Mouse (Mus musculus) B cell, adult 2 months (primary cell): ENCODE measurements around the gene Pard3.
A peak's percentile ranks its signal among the peaks of the same experiment; 100 is the strongest.

Source experiments
- DNase-seq, 2 experiments: peaks; one replicate each; pipeline ENCODE4 v3.0.0; 2022

Gene Pard3

DNA sequence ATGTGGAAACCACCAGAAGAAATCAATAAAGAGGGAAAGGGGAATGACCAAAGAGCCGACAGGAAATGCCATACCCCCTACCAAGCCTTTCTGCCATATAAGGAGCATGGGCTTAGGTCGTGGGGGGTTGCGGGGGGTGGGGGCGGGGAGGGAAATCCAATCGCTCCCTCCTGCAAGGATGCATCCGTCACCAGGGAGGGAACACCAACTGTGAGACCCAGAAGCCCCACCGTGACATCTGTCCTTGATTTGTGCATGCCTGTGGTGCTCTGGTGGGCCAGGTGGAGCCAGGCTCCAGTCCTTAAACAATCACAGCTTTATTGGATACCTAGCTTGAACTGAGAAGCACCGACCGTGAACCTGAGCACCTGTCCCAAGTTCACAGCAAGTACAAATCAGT lies 24.7 kb downstream of the Pard3 start:
- no peak for DNase-seq

DNA sequence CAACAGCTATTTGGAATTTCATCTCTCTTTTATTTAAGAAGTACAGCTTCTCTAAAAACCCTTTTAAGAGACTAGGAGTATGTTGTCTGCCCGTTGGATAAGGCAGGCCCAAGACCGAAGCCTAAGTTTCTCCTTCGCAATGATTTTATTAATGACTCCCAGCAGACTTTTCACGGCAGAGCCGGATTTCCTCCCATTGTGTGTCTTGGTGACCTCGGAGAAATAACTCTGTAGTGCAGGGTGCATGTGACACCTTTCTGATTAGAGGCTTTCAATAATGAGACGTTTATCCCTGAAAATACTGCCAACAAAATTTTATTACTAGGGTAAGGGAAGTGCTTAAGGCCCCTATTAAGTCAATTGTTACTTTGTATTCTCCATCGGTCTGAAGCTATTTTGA lies 25.3 kb downstream of the Pard3 start:
- DNase-seq, result no peak

DNA sequence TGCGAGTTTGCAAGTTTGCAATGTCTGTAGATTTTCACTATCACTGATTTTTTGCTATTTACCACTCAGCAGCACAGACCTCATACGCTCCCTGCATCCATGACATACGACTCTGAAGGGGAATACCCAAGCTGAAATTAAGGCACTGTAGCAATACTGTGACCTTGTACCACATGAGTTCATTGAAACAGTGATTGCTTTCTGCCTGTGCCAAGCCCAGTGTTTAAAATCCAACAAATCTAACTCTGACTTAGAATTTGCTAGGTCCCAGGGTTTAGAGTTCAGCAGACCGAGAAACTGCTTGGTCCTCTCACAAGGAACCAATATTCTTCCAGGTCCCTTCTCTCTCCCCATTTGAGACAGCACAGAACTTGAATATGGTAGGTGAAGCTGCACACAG lies 26.7 kb downstream of the Pard3 start:
- DNase-seq, result no peak

DNA sequence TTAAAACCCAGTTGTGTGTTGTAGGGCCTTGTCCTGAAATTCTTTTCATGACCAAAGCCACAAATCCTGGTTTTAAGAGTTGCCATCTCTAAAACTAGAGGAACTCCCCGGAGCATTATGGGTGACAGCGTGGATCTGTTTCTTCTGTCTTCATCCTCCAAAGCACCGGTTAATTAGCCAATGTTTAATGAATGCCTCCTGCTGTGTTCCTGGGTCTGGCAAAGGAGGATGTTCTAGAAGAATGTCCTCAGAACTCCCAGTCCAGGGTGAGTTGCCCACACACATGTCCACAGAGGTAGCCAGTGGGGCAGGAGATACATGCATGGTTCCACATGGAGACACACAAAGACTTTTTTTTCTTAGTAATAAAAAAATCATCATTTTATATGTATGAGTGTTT lies 28.2 kb downstream of the Pard3 start:
- DNase-seq, result no peak

DNA sequence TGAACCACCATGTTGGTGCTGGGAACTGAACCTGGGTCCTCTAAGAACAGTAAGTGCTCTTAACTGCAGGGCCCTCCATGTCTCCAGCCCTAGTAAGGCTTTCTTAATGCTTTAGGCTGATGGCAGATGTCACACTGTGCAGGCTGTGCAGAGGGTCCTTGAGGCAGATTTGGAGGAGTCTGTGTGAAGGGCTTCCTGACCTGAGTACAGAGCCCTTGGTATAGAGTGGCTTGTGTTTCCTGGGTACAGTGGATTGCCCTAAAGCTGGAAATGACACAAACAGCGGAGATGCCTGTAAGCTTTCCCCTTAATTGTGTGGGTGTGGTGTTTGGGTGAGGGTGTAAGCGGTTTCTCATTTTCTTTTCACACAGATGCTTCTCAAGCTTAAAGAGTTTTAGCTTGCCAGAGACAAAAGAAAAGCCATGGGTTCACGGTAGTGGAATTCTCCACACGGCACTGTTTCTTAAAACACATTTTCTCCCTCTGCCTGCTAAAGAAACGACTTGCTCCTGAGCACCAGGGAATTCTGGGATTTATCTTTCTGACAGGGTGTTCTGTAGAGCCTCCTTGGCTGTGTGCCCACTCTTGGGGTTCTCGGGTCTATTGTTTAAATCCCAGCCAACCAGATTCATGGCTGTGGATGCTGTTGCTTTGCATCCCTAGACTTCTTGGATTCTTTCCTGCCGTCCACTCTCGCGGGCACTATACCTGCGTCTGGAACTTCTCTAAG lies 28.9 kb downstream of the Pard3 start:
- no peak for DNase-seq

DNA sequence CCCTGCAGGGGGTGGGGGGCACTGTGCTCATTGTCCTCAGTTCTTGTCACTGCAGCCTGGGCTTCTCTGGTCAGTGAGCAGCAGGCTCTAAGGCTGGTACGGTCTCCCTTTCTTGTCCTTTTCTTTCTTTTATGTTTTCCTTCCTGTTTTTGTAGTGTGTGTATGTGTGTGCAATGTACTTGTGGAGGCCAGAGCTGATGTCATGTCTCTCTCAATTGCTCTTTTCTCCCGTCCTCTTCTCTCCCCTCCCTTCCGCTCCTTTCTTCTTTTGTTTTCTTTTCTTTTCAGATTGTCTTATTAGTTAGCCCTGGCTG lies 29.4 kb downstream of the Pard3 start:
- DNase-seq, result no peak

DNA sequence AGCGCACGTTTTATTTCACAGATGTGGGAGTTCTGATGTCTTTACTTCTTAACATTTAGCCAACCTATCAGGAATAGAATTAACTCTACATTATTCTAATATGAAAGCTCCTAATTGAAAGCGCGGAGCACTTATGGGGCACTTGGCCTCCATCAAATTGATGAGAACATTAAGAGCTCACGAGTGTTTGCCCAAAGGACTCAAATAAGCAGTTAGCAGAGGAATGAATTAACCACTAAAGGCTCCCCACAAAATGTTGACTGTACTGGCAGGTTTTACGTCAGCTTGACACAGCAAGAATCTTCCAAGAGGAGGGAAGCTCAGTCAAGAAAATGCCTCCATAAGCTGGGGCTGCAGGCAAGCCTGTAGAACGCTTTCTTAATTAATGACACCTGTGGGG lies 32.1 kb downstream of the Pard3 start:
- DNase-seq, result no peak

DNA sequence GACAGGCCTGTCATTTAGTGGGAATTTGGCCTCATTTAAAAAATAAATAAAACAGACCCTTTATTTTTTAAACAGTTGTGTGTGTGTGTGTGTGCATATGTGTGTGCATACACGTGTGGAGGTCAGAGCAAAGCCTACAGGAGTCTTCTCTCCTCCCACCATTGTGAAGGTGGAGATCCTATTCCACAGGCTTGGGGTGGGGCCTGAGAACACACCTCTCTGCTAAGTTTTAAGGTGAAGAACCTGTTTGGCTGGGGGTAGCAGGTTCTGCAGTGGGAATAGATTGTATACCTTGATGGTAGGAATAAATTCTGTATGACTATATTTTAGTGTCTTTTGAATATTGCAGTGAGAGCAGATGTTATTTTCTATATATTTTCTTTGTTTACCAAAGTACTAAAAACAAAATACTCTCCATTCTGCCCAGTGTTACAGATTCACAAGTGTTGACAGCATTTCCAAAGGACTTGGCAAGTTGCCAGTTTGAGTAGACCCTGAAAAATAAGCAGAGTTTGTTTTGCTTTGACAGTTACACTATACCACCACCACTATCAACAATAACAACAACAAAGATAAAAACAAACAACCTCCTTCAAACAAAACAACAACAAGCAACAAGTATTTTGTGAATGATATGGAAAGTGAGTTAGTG lies 35.9 kb downstream of the Pard3 start:
- DNase-seq, result no peak

DNA sequence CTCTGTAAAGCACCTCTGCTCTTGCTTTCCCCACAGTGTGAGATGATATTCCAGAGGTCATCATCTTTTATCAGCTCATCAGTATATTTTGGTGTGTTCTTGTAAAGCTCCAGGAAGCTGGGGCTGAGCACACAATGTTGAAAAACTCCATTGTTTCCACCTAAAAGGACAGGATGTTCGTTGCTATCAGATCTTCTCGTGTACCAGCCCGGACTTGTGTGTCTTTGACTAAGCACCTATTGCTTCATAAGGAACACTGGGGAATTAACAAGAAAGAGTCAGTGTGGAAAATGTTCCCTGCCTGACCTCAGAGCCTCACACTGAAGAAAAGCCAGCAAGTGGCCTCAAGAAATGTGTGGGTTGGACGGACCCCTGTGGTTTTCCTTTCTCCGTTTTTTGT lies 39.6 kb downstream of the Pard3 start:
- no peak for DNase-seq

DNA sequence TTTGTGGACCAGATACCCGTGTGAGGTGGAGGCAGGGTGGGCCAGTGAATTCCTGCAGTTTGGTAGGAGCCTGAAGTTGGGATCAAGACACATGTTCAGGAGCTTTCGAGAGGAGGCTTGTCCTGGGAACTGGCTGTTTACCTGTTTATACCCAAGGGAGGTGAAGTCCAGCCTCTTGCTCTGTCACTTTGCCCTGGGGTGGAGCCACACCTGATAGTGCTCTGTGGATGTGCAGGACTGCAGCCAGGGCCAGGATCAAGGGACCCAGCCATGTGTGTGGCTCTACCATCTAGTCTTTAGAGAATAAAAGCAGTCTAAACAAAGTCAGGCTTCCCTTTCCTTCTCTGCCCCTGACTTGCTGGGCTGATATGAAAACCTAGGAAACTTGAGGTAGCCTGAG lies 40.9 kb downstream of the Pard3 start:
- DNase-seq, result no peak

DNA sequence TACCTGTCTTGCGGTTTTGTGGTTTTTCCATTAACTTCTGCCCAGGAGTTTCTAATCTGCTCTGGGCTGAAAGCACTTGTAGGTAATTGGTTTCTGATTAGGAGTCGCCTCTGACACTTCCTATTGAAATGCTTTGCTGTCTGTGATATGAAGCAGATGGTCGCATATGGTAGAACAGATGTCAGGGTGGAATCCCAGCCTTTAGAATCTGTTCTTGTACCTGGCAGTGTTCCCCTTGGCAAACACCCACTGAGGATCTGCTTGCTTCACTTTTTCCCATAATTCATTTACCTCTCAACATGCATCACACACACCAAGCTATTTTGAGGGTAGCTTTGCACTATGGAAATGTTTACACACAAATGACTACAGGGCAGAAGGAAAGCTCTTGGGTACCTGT lies 44.2 kb downstream of the Pard3 start:
- DNase-seq, result no peak

DNA sequence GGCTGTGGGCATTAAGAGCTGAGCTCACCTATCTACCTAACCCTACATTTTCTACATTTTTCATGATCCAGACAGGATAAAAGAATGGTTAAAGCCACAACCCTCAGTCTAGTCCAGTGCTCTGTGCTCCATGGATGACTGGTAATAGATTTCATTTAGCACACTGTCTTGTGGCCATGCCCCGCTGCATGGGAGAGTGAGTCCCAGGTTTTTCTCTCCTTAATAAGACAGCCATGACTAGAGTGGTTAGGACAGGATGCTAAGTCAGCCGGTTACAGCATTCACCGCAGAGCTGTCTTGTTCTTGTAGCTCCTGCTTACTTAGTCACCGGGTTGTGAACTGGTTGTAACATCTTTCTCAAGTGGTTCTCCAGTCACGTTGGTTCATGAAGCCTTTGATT lies 49.5 kb downstream of the Pard3 start:
- no peak for DNase-seq

DNA sequence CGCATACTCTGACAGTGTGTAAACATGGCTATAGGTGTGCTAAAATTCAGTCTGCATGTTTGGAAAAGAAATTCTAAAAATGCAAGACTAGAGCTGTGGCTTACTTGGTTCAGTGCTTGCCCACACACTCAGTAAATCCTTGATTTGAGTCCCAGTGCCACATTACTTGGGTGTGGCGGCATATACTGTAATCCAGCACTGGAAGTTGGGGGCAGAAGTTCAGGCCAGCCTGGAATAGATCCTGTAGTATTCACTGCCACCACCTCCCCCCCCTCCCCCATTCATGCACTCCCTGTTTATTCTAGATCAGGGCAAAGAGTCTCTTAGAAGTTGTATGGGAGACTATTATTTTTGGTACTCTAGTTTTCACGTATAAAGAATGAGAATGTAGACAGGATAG lies 52.1 kb downstream of the Pard3 start:
- no peak for DNase-seq

DNA sequence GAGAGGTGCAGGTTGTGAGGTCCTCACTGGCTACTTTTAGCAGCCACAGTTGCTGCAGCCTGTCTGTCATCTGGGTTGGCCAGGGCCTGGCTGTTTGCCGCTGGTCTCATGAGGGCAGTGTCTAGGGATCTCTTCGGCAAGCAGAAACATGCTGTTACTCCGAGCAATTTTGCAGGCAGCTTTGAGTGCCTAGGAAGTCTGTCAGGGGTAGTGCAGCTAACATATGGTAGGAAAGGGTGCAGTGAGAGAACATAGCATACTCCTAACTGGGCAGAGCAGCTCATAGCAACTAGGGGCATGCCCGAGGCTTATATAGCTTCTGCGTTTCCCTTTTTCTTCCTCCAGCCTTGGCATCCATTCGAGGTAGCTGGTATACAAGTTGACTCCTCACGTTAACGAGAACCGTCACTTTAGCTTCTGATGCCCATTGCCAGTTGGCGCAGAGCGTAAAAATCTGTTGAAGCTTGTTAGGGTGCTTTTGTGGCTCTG lies 54.7 kb downstream of the Pard3 start:
- no peak for DNase-seq

DNA sequence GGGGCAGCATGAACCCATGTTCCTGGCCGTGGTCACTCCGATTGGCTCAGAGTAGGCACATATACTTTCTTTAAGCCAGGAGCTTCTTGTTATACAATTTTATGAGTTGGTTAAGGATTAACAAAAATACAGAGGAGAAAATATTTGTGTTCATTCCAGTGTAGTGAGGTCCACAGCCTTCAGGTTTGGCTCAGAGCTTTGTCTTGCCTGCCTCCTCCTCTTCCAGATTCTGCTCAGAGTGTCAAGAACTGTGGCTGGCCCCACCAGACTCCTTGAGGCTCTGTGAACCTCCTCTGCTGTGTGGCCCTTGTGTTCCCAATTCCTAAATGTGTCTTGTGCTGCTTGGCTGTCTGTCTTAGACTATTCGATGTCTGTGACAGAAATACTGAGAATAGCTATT lies 59.7 kb downstream of the Pard3 start:
- DNase-seq, result no peak

DNA sequence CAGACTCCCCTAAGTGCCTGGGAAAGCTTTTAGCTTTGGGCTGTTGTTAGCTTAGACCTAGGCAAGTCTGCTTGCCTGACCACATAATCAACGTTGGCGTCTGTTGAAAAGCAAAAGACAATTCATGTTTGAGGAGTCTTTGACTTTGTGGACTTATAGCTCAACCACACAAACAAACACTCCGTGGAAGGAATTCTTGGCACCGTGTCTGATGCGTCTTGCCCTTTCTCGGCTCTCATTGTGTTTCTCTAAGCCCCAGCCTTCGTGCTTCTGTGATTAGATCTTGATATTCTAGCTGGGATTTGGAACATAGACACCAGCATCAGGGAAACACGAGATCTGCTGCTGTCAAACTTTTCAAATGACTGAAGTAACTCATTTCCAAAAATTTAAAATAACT lies 61.1 kb downstream of the Pard3 start:
- DNase-seq, result no peak

DNA sequence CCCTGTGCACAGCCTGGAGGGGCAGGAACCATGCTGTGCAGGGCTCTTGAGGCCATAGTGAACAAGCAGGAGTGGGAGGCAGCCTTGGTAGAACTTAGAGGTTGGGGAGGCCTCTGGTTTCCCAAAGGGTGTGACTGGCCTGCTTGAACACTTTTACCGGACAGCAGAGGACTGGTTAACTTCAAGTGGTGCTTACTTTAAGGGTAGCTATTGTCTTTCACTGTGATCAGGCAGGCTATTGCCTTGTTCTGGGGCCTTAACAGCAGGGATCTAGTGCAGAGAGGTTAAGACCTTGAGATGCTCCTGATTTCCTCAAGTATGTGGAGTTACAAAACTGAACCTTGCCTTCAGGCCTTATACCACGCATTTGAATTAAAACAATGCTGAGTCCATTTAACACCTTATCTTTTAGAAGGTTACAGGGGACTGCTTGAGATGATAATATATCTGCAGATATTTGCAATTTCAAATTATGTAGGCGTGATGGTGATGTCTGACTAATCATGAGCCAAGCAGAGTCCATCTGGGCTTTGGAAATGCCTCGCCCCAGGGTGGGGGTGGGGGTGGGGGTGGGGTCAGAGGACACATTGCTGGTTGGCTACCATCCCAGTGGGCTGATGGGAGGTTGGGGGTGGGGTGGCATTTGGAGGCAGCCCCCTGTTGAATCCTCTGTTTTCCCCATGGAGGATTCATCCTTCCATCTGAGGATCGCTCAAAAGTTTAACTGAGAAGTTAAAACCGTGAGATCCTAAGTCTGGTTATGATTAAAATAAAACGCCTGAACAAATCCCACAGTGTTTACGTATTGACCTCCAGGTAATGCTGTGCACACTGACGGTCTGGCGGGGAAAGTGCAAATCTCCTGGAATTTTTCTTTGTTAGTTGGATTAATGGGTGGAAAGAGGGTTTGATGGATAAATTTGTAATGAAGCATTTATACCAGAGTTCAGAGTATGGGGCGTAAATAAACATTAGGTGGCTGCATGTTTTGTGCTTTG lies 62.3 kb downstream of the Pard3 start:
- DNase-seq, result no peak

DNA sequence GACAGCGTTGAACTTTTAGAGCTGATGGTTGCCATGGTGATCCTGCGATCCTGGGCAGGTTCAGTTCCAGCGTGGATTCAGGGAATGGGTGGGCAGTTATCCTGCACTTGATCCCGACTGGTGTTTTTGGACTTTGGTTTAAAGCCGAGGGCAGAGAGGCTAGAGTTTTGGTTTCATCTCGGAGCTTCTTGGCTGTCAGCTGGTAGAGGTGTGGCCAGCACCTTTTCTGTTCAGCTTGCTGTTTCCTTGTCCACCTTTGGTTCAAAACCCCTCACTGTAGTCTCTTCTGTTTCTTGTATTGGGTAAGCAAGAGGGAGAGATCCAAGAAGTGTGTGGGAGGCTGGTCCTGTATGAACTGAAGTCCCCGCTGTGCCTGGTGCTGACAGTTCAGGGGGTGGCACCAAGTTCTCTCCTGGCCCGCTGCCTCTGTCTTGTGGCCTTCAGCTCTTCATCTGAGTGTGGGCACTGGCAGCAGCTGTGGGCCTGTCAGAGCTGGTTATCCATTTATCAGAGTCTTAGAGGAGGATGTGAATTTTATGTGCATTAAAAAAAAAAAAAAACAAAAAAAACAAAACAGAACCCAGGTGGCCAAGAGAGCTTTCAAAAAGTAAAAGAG lies 65.2 kb downstream of the Pard3 start:
- DNase-seq, result no peak

DNA sequence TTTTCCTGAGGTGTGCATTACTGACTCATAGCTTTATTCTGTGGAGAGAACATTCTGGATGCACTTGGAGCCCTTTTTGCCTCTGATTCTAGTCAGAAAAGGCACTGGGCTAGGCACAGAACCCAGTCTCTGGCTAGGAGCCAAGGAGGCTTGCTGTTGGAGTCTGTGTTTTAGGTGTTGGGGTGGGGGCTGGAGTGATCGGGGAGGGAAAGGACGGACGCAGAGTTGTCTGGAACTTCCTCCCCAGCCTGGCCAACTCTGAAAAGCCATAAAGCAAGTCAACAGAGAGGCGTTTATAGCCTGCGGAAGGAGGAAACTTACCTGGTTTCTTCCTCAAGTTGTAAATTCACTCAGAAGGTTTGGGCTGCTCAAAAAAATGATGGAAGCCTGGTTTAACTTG lies 70.6 kb downstream of the Pard3 start:
- no peak for DNase-seq

DNA sequence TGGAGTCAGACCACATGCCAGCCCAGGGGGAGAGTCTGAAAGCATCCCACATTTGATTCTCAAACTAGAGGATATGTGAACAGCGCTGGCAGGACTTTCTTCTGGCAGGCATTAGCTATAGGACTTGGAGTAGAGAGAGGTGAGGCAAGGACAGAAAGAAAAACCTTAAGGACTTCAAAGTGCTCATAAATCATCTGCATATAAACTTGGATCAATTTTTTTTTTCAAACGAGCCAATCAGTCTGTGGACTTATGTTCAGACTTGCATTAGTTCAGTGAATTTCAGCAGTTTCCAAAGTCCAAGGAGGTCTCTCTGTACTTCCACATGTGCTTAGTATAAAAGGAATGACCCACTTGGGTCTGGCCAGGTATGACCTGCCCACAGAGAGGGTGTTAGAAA lies 72.5 kb downstream of the Pard3 start:
- DNase-seq, result no peak

DNA sequence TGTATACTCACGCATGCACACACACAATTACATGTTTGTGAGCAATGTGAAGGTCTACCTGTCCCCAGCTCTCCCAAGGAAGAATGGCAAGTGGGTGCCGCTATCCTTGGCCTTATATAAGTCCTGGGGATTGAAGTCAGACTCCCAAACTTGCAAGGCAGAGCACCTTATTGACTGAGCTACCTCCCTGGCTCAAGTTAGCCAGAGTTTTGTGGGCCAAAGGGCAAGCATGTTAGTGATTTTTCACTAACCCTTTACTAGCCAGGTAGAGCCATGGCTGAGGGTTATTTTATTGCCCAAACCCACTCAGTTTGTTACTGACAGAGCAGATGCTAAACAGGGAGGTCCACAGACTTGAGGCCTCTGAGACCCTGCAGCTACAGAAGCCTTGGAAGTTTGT lies 73.1 kb downstream of the Pard3 start:
- DNase-seq, result no peak

DNA sequence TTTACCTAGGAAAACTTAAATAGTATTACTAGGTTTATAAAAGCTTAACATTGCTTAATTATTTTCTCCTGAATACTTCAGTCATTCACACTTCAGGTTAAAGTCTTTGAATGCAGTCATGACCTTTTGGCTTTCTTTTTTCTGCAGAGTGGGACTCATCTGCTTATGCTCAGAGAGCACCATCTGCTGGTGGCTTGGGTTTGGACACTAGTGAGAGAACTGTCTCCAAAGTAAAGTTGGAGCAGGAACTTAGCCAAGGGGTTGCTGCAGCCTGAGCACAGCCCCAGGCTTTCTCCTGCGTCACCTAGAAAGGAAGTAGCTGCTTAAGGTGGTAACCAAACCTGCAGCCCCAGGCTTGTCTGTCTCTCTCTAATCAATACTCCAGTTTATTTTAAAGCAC lies 75.5 kb downstream of the Pard3 start:
- peak; percentile 3 for DNase-seq

DNA sequence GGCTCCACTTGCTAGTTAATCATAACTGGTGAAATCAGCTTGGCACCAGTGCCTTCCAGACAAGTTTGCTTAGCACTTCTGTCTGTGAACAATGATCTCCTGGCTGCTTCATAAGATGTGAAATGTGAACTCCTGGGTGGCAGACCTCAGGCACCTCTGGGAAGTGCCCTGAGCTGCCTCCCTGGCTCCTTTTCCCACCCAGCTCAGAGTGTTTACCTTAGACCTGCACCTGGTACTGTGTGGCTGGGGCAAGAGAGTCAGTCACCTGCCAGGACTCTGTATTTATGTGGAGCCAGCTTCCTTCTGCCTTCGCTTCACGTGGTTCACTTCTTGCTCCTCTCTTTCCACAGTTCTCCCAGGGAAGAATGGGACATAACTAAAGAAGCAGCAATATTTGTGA lies 77.3 kb downstream of the Pard3 start:
- DNase-seq, result no peak
